Mouse (Mus musculus) cerebellum, adult 2 months (tissue): Measurements from ENCODE around the gene AU018091.

Source experiments
- CTCF ChIP-seq: fragments of 200-500 bp; IDR thresholded peaks from 2 replicates; pipeline ENCODE4 v1.5.1; 2011; ENCODE audit warnings: low read depth, mild to moderate bottlenecking, control low read depth, low read length, moderate library complexity, borderline replicate concordance; ENCODE audit not compliant: insufficient read depth
- POLR2A ChIP-seq: fragments of 200-500 bp; IDR thresholded peaks from 2 replicates; pipeline ENCODE4 v1.6.1; 2011; ENCODE audit warnings: low read length, control low read depth, borderline replicate concordance; ENCODE audit not compliant: insufficient read depth

DNA sequence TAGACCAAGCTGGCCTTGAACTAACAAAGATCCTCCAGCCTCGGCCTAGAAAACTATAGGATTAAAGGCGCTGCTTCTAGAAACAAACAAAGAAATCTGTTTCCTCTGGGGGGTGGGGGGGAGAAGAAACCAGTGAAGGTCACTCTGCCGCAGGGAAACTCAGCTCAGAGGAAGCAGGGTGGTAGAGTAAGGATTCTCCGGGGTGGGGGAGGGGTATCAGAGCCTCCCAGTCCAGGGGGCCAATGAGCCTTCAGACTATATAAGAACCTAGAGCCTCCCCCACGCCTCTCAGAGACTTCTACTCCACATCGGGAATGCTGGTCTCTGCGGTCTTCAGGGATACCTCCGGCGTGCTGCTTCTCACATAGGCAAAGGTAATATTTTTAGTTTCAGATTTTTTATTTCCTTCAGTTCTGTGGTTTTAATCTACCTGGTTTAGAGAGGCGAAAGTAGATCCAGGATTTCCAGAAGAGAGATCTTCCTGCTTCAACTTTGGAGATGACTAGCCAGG is 48.6 kb upstream of the AU018091 start:
- TF ChIP-seq POLR2A (no peak), CTCF (no peak)
